Mouse (Mus musculus): Measurements from ENCODE around the gene 4930442H23Rik. TPM values are rescaled to one million over a fixed set of nuclear protein-coding genes. Genes with fewer than 3 reads are reported as not detected.
"Not testable (repeated sequence)": the region's sequence is repeated elsewhere in the genome, so short reads cannot be mapped to it uniquely, and the experiment has no call there.

4930442H23Rik gene
- polyA plus RNA-seq (2015; fragmentation: Nextera tagmentation; extraction: Ambion mirVana) = not detected in 2 replicates

DNA sequence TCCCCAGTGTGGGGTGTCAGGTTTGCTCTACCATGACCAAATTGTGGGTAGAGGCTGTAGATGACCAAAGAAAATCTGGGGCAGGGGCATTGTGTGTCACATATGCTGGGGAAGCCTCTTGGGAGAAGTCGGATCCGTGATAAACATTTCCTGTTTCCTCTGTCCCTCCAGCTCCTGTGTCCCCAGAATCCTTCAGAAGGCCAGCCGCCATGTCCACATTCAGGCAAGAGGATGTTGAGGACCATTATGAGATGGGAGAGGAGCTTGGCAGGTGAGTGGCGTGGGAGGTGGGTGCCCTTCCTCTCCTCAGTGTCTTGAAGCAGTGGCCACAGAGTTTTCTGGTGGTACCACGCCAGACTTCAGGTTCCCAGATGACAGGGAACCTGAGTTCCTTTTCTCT lies at the start of gene 4930442H23Rik:
4930442H23Rik (minus strand) TSS at position 45 of the 400 bp plus-strand sequence.
- no peak for DNase-seq (ENCODE audit: low spot score)

DNA sequence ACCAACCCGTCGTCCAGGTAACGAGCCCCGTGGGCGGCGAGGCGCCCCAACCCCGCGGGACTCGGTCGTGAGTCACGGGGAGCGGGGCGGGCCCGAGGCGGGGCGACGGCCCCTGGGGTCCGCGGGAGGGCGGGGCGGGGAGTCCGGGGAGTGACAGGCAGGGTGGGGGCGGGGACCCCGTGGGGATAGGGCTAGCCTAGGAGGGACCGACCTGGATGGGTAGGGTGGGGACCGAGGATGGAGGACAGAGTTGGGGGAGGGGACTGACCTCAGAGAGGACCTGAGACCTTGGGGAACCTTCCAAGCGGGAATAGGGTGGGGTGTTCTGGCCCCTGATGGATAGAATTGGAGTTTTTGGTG lies 49.6 kb upstream of the 4930442H23Rik start:
- no peak for DNase-seq (ENCODE audit: low spot score)

GRCm38 (mm10) chr10:81232580-81233225 lies 49.1 kb upstream of the 4930442H23Rik start, which contains the start of gene Zfr2:
TSS of gene Zfr2 (plus strand) at chr10:81233155.
- peak; percentile 92 for DNase-seq (ENCODE audit: low spot score)

DNA sequence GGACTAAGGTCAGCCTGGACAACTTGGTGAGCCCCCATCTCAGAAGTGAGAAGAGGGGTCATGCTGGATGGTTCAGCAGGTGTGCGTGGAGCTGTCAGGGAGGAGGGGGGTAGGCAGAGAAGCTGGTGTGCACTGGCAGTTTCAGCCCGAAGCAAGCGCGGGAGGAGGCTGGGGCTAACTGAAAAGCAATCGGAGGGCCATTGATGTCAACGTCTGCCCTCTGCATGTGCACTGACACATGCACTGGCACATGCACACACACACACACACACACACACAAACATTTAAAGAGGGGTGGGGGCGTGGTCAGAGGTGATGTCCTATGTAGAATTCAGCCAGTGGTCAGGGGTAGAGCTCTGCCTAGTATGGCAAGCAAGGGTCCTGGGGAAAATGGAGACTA lies 47.8 kb upstream of the 4930442H23Rik start:
- DNase-seq (ENCODE audit: low spot score) = no peak

DNA sequence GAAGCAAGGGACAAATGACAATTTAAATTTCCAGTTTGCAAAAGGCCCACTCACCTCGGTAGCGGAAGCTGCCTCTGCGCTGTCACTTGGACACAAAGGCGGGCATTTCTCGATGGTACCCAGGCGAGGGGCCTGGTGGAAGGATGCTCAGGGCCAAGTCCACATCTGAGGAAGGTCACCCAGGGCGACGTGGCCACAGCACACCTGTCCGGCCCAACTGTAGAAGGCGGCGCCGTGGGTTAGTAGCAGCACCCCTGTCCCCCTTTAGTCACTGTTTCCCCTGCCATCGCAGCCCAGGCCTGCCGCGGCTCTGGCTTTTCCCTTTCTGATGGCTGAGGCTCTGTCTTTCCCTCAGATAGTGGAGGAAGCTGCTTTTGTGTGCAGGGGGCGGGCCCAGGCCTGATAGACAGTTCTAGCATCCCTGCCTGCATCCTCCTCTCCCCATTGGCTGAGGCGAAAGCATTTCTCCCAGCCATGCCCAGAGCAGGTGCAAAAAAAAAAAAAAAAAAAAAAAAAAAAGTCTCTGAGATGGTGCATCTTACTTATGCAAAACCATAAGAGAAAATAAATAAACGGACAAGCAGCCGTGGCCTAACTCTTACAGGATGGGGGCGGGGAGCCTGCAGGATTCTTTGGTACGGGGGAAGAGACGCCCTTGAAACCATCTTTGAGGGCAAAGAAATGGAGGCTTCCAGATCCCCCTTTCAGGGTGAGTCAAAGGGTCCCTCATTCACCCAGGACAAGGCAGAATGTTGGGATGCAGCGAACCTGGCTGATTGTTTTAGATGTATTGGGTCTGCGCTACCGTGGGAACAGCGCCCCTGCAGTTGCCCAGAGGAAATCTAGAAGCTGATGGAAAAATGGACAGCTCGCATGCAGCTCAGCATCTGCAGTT lies 47.0 kb upstream of the 4930442H23Rik start, which contains the start of gene Atcay:
Atcay (minus strand) TSS at position 396 of the 895 bp plus-strand sequence.
- DNase-seq (ENCODE audit: low spot score) = no peak

- peak; percentile 56 for DNase-seq (ENCODE audit: low spot score)
These were observed 46.2 kb upstream of the 4930442H23Rik start for GRCm38 (mm10) chr10:81229735-81230437.

DNA sequence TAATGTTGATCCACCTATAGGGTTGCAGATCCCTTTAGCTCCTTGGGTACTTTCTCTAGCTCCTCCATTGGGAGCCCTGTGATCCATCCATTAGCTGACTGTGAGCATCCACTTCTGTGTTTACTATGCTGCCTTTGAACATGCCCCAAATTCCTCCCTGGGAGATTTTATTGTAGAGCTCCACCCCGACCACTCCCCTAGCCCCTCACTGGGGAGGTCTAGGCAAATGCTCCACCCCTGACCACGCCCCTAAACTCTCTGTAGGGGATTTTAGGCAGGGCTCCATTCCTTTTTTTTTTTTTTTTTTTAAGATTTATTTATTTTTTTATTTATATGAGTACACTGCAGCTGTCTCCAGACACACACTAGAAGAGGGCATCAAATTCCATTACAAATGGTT lies 40.1 kb upstream of the 4930442H23Rik start:
- not testable (repeated sequence) for DNase-seq (ENCODE audit: low spot score)

- no peak for DNase-seq (ENCODE audit: low spot score)
These were observed 37.9 kb upstream of the 4930442H23Rik start for GRCm38 (mm10) chr10:81221402-81222015.

DNA sequence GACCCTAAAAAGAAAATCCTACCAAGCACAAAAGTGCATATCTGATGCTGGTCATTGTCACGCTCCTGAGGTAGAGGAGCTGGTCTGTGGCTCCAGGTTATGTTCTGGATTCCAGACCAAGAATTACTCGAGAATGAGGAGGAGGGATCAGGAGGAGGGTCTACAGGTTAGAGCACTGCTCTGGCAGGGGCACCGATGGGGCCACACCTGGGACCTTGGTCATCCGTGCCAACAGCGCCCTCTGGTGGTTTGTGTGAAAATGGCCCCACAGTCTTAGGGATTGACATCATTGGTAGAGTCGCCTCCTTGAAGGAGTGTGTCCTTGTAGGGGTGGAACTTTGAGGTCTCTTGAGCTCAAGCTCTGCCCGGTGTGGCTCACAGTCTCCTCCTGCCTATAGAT lies 34.3 kb upstream of the 4930442H23Rik start:
- peak; percentile 75 for DNase-seq (ENCODE audit: low spot score)

- peak; percentile 48 for DNase-seq (ENCODE audit: low spot score)
These were observed 33.6 kb upstream of the 4930442H23Rik start for GRCm38 (mm10) chr10:81217267-81217666.

DNA sequence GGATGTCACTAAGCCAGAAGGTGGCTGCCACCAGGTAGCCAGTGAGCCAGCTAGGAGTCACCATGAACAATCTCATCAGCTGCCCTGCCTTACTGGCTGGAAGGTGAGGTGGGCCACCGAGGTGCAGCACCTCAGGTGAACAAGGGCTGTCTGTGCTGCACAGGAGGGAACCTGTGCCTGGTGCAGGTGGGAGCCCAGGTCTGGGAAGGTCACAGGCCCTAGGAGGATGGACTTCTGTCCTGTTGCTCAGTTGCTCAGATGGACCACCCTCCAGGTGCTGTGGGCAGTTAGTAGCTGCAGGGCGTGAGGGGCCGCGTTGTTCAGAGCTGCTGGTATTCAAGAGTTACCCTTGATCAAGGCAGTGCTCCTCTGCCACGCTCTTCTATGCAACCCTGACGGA lies 33.2 kb upstream of the 4930442H23Rik start:
- DNase-seq (ENCODE audit: low spot score) = no peak

- no peak for DNase-seq (ENCODE audit: low spot score)
These were observed 32.6 kb upstream of the 4930442H23Rik start for GRCm38 (mm10) chr10:81216260-81216659.

DNA sequence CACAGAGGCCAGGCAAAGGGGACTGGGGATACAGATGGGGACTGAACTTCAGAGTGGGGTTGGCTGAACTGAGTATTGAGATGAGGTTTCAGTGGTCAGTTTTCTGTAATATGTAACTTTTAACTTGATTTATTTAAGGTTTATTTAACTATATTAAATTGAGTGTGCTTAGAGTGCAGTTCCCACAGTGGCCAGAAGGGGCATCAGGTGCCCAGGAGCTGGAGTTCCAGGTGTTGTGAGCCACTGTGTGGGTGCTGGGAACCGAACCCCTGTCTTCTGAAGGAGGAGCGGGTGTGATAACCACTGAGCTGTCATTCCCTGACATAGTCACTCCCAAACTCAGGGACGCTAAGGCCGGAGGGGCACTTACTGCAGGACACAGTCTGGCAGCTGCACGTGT lies 26.5 kb upstream of the 4930442H23Rik start:
- DNase-seq (ENCODE audit: low spot score) = no peak

DNA sequence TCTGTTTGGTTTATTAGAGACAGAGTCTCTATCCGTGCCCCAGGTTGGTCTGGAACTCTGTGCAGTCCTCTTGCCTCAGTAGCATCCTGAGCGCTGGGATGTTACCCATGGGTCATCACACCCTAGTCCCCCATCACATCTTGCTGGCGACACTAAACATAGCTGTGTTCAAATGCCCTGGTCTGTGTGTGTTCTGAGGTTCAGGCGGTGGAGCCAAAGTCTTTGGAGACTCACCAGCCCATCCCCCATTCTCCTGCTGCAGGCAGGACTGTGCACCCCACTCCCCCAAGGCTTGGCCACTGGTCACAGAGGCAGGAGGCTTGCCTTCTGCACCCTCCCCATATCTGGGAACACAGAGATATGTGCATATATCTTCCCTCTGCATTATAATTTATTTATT lies 20.5 kb upstream of the 4930442H23Rik start:
- no peak for DNase-seq (ENCODE audit: low spot score)

- no peak for DNase-seq (ENCODE audit: low spot score)
These were observed 19.5 kb upstream of the 4930442H23Rik start for GRCm38 (mm10) chr10:81202978-81203720.

DNA sequence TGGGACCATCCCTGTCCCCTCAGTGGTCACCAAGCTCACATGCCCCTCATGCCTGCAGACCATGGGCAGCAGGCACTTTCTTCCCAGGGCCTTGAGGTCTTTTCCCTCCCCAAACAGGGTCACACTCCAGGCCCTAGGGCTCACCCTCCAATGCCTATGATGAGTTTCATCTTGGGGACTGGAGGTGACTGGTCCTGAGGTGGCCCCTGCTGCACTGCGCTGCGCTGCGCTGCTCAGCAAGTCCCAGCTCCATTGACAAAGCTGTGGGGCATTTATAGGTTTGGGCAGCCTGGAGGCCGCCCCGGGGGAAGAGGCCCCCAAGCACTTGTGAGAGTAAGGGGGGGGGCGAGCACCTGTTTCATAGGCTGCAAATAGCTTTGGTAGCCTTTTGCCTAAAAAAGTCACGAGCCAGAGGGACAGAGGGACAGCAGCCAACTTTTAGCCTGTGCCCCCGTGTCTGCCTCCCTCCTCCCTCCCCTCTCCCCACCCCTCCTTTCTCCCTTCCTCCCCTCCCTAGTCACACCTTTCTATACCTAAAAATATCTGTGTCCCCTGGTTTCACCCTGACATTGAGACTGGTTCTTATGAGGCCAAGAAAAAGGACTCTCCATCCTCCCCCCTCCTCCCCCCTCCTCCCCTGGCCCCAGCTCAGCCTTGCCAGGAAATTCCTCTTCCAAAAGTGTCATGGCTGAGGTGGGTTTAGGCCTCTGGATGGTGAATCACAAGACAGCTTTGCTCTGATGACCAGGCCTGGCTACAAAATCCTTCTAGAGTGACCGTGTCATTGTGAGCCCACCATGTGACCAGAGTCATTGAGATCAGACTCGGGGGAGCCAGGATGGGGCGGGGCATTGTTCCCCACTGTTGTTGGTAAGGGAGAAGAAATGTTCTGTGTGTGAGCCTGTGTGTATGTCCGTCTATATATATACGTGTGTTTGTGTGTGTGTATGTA lies 18.4 kb upstream of the 4930442H23Rik start, which contains the start of gene Nmrk2:
Nmrk2 (minus strand) TSS at position 245 of the 952 bp plus-strand sequence.
- no peak for DNase-seq (ENCODE audit: low spot score)

- DNase-seq (ENCODE audit: low spot score) = no peak
These were observed 17.1 kb upstream of the 4930442H23Rik start for GRCm38 (mm10) chr10:81200605-81201287.

- no peak for DNase-seq (ENCODE audit: low spot score)
These were observed 16.5 kb upstream of the 4930442H23Rik start for GRCm38 (mm10) chr10:81200141-81200540.

DNA sequence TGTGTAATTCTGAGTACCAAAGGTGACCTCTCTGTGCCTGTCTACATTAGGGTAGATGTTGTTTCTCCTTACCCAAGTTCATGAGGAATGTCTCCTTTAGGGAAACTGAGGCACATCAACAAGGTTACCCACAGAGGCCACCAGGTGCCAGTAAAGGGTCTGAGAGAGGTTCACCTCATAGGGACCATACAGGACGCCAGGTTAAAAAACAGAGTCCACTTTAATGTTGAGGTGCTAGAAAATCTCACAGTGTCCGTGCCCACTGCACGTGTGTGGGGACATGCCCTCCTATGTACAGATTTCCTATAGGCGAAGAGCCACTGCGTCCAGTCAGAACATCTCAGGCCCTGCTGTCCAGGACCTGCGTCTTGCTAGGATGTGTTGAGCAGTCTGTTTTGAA lies 15.3 kb upstream of the 4930442H23Rik start:
- no peak for DNase-seq (ENCODE audit: low spot score)

All from thymus, postnatal 0 days (tissue).